Mouse (Mus musculus): ENCODE measurements around the gene Deaf1.

Gene Deaf1

GRCm38 (mm10) chr7:141327469-141328372 lies at the start of gene Deaf1, which contains the start of gene Tmem80:
TSS of gene Deaf1 (minus strand) at chr7:141327690.
TSS of gene Tmem80 (plus strand) at chr7:141327739.
- DNase-seq (ENCODE audit: extremely low read depth, low read depth): peak; percentile 86

GRCm38 (mm10) chr7:141374399-141374798 lies 46.9 kb upstream of the Deaf1 start:
- no peak for DNase-seq (ENCODE audit: extremely low read depth, low read depth)

DNA sequence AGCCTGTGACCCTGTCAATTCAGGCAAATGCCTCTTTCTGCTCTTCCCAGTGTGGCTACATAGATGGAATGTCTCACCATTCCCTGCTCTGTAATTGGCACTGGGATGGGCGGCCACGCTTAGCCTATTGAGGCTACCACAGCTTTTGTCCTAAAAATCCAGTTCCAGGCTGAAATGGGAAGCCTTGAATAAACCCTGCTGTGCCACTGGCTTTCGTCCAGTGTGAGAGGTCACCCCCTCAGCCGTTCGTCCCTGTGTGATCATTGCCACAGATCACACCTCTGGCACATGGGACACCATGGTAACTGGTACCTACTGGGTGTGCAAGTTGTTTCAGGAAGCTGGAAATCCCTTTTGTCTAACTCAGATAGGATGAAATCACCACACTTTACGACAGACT lies 46.1 kb upstream of the Deaf1 start:
- no peak for DNase-seq (ENCODE audit: extremely low read depth, low read depth)

DNA sequence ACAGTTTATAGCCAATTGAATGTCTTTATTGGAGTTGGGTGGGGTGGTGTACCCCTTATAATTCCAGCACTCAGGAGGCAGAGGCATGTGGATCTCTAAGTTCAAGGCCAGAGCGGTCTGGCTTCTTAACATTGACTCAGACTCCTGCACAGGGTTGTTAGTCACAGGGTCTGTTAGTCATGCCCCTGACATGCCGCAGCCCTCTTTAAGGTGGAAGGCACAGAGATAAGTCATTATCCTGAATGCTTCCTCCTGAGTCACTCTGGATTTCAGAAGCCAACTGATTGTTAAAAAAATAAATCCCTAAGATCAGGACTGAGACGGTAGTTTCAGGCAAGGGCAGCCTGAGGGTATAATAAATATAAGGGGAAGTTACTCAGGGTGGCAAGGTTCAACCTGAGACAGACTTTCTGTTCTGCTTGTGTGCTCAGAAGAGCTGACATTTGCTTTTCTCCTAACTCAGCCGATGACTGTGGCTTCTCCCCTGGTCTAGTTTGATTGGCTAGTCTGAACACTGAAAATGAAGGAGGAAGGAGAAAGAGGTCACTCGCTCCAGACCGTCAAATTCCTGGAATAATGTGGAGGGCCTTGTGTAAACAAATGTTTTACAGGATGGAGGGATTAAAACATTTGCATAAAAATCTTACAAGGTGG lies 44.6 kb upstream of the Deaf1 start:
- no peak for DNase-seq (ENCODE audit: extremely low read depth, low read depth)

DNA sequence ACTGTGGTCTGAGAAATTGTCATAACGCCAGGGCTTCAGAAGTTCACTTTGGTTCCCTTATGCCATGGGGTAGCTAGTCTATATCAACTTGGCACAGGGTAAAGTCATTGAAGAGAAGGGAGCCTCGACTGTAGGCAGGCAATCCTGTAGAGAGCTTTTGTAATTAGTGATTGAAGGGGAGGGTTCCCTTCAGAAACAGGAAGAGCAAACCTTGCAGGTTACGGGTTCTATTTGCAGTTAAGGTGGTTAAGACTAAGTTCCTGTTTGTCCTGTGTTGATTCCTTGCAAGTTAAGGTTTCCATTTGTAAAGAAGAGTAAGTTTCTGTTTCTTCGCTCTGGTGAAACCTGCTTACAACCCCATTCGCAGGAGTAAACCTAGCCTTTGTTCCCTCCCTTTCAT lies 42.4 kb upstream of the Deaf1 start:
- DNase-seq (ENCODE audit: extremely low read depth, low read depth): no peak

DNA sequence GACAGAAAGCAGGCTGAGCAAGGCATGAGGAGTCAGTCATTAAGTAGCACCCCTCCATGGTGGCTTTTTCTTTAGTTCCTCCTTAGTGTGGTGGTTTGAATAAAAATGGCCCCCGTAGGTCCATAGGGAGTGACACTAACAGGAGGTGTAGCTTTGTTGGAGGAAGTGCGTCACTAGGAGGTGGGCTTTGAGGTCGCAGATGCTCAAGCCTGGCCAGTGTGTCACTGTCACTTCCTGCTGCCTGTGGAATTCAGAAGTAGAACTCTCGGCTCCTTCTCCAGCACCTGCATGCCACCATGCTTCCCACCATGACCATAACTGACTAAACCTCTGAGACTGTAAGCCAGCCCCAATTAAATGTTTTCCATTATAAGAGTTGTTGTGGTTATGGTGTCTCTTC lies 39.9 kb upstream of the Deaf1 start:
- no peak for DNase-seq (ENCODE audit: extremely low read depth, low read depth)

GRCm38 (mm10) chr7:141365049-141365445 lies 37.6 kb upstream of the Deaf1 start:
- DNase-seq (ENCODE audit: extremely low read depth, low read depth): no peak

DNA sequence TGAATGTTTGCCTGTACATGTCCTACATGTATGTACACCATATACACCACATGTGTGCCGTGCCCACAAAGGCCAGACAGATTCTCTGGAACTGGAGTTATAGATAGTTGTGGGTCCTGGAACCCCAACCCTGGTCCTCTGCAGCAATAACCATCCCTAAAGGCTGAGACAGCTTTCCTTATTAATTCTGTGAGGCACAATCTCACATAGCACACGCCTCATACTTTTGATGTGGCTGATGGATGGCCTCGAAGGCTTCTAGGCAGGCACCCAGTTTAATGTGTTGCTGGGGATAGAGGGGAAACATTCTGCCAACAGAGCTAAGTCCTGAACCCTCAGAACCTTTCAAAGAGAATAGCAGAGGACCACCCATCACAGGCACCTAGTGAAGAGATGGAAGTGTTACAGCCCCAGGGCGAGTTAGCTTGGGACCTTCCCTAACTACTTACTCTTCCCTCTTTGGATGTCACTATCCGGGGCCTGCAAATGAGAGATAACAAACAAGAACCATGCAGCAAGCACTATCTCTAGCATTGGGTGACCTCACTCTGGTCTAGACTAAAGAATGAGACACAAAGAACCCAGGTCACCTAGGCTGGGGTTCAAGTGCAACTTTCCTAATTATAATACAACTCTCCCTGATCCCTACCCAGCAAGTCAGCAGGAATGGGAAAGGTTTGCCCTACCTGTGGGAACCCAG lies 37.0 kb upstream of the Deaf1 start:
- DNase-seq (ENCODE audit: extremely low read depth, low read depth): peak; percentile 81

DNA sequence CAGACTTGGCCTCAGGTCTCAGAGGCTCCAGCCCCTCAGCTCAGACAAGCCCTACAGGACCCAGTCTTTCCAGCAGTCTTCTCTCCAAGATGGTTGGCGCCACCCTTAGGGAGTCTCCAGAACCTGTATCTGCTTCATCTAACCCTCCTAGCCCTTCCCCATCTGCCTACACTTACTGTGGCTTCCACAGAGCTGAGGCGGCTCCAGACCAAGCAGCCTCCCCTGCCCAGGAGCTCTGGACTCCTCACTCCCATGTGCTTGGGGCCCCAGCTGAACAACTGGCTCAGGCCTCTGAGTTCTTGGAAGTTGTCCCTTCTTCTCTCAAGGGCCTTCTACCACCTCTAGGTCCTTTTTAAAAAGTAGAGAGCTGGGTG lies 36.2 kb upstream of the Deaf1 start:
- DNase-seq (ENCODE audit: extremely low read depth, low read depth): no peak

- DNase-seq (ENCODE audit: extremely low read depth, low read depth): peak; percentile 70
These were observed 35.7 kb upstream of the Deaf1 start for GRCm38 (mm10) chr7:141363106-141363751.

DNA sequence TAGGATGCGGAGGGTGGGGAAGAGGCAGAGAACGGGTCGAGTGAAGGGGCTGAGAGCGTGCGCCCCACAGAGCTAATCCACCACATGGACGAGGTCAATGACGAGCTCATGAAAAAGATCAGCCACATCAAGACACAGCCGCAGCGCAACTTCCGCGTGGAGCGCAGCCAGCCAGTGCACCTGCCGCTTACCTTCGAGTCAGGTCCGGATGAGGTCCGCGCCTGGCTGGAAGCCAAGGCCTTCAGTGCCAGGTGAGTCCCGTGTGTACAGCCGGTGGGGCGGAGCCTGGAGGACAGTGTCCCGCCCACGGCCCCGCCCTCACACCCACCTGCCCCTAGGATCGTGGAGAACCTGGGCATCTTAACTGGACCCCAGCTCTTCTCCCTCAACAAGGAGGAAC lies 34.0 kb upstream of the Deaf1 start:
- no peak for DNase-seq (ENCODE audit: extremely low read depth, low read depth)

DNA sequence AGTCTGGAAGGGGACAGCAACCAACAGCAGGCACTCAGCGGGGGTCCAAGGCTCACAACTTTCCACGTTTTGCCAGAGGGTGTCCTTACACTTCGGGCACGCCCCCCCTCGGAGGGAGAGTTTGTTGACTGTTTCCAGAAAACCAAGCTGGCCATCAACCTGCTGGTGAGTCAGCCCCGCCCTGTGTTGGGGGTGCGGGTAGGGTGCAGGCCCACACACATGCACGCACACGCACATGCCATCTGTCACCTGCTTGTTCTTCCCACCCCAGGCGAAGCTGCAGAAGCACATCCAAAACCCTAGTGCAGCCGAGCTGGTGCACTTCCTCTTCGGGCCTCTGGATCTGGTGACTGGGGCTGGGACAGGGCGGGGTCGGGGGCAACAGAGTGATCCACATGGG lies 29.5 kb upstream of the Deaf1 start:
- DNase-seq (ENCODE audit: extremely low read depth, low read depth): no peak

GRCm38 (mm10) chr7:141355626-141356326 lies 28.3 kb upstream of the Deaf1 start:
- DNase-seq (ENCODE audit: extremely low read depth, low read depth): no peak

DNA sequence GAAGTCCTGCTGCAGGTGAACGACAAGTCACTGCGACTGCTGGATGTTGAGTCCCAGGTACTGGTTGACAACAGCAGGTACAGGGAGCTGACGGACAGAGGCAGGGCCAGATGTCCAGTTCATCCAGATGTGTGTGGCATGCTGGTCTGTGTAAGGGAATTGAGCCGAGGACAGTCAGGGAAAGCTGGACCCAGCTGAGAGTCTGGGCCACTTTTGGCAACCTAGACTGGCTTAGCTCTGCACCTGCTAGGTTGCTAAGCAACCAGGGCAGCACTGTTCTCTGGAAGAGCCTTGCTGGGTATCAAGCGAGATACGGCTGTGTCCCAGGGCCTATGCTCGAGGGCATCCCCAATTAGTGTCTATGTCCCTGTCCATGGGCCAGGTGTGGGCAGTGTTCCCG lies 27.6 kb upstream of the Deaf1 start:
- no peak for DNase-seq (ENCODE audit: extremely low read depth, low read depth)

DNA sequence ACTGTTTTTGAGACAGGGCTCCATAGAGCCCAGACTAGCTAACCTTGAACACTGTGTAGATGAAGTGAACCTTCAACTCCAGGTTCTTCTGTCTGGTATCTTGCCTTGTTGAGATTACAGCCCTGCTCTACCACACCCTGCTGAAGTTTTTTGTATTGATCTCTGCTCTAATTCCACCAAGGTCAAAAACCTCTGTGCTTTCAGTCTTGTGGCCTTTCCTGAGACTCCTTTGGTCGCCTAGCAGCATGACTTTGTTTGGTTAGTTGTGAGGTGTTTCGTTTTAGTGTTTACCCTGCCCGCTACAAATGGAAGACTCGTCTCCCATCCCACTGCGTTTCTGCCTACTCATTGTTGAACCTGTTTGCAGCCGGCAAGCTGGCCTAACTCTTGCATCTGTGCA lies 23.6 kb upstream of the Deaf1 start:
- no peak for DNase-seq (ENCODE audit: extremely low read depth, low read depth)

GRCm38 (mm10) chr7:141344787-141345186 lies 17.3 kb upstream of the Deaf1 start:
- no peak for DNase-seq (ENCODE audit: extremely low read depth, low read depth)

DNA sequence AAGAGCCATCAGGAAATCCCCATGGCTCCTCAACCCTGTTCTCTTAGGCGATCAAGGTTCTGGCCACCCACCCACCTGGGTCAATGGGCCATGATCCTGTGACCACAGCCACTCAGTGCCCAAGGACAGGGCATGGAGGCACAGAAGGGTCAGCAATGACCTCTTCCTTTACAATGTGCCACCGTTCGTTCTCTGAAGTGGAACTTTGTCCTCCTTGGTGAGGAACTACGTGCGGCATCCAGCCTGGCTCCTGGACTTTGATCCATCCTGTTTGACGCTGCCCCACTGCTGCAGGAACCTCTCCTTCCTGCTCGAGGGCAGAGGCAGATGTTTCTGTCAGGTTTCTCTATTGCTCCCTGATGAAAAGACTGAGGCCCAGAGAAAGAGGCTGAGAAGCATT lies 16.2 kb upstream of the Deaf1 start:
- DNase-seq (ENCODE audit: extremely low read depth, low read depth): no peak

DNA sequence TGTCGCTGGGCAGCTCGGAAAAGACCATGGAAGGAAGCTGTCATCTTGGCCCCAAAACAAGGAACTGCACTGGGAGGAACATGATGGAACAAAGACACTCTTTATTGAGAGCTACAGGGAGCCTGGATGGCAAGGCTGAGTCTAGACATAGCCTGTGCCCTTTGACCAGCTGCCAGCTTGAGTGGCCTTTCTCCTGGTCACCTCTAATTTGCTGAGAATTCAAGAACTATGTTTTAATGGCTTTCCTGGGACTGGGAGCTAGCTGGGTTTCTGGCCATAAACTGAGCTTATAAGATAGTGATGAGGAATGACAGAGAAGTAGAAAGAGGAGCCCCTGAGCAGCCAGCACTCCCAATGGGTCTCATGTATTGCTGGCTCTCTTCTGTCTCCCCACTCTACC lies 15.7 kb upstream of the Deaf1 start:
- DNase-seq (ENCODE audit: extremely low read depth, low read depth): no peak

DNA sequence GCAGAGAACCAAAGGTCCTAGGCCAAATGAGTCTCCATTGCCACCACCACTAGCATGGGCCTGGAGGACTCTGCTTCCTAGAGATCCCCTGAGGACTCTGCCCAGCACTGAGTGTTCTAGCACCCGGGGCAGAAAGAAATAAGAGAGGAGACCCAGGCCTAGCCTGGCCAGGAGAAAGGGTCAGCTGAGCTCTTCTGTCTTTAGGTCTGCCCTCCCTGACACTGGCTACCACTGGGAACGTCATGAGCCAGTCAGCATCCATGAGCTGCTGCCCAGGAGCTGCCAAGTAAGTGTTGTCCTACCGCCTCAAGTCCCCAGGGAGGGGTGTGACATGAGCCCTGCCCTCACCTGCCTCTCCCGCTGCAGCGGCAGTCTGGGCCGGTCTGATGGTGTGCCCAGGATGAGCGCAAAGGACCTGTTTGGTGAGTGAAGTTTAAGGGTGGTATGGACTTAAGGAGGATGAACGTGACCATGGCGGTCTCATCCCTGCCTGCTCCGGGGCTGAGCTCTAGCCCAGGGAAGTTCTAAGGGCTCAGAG lies 14.3 kb upstream of the Deaf1 start:
- DNase-seq (ENCODE audit: extremely low read depth, low read depth): no peak

DNA sequence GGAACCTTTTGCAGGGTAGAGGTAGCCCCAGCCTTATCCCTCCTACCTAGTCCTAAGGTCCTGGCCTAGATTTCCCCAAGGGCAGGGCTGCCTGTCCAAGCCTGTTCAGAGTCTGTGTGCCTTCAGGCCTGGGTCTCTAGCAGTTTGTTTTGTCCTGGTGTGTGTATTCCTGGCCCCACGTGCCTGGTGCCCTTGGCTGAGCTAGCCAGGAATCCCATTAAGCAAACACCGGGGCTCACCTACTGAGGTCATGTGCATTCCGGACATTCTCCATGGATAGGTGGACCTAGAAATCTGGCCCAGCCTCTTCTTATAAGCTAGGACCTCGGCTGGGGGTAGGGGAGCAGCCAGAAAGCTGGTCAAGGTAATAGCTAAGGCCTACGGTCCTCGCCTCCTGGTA lies 13.0 kb upstream of the Deaf1 start:
- DNase-seq (ENCODE audit: extremely low read depth, low read depth): no peak

DNA sequence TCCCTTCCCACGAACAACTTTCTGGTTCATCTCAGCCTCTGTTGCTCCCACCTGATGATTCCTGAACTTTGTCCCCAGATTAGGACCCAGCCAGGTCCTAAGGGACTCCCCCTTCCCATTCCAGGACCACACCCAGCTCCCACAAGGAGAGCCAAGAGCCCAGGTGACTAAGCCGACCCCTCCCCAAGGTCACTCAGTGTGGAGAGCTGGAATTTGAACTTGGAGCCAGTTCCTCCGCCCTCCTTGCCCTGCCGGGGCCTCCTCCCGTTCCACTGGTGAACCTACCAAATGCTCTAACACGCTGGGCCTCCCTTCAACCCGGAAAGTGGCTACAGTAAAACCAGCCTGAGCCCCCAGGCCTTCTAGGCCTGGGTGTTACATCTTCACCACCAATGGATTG lies 12.5 kb upstream of the Deaf1 start:
- DNase-seq (ENCODE audit: extremely low read depth, low read depth): no peak

All from MEL-GATA-1-ER (cell line).